Mouse (Mus musculus) heart, embryonic 11.5 days (tissue): ENCODE data around the gene Sumf1. TPM values are rescaled to one million over a fixed set of nuclear protein-coding genes. Genes with fewer than 3 reads are reported as not detected.

Source experiments
- ATAC-seq: fragments of 200-750 bp; cut with Nextera tagmentation; replicated peaks from 2 replicates; pipeline ENCODE4 v1.8.0; 2017; ENCODE audit warnings: moderate library complexity; ENCODE audit not compliant: insufficient number of reproducible peaks, low FRiP score, low TSS enrichment
- H3K27ac ChIP-seq: fragments of 300-500 bp; sonication (generic); 2 replicates; pipeline ENCODE4 v1.5.1; 2014; ENCODE audit warnings: mild to moderate bottlenecking, low read depth, low read length
- H3K27me3 ChIP-seq: fragments of 300-500 bp; sonication (generic); 2 replicates; pipeline ENCODE4 v1.6.1; 2014; ENCODE audit warnings: mild to moderate bottlenecking, low read length, mixed read lengths; ENCODE audit not compliant: control insufficient read depth, insufficient read depth
- H3K36me3 ChIP-seq: fragments of 300-500 bp; sonication (generic); 2 replicates; pipeline ENCODE4 v1.6.1; 2014; ENCODE audit warnings: mild to moderate bottlenecking, low read length, moderate library complexity, mixed read lengths; ENCODE audit not compliant: control insufficient read depth, insufficient read depth
- H3K4me1 ChIP-seq: fragments of 300-500 bp; sonication (generic); 2 replicates; pipeline ENCODE4 v1.6.1; 2014; ENCODE audit warnings: low read length; ENCODE audit not compliant: control insufficient read depth, insufficient read depth
- H3K4me2 ChIP-seq: fragments of 300-500 bp; sonication (generic); 2 replicates; pipeline ENCODE4 v1.6.1; 2014; ENCODE audit warnings: mild to moderate bottlenecking, moderate library complexity
- H3K4me3 ChIP-seq: fragments of 300-500 bp; sonication (generic); 2 replicates; pipeline ENCODE4 v1.5.1; 2014; ENCODE audit warnings: low read depth, low read length
- H3K9ac ChIP-seq: fragments of 300-500 bp; sonication (generic); 2 replicates; pipeline ENCODE4 v1.6.1; 2014; ENCODE audit warnings: mild to moderate bottlenecking, low read depth, low read length, moderate library complexity
- H3K9me3 ChIP-seq: fragments of 300-500 bp; sonication (generic); replicated peaks from 2 replicates; pipeline ENCODE4 v1.6.1; 2016; ENCODE audit warnings: low read length; ENCODE audit not compliant: control insufficient read depth
- WGBS: fragments of 180-500 bp; shearing (Covaris S2); extraction: QIAGEN DNeasy Blood & Tissue Kit; methylation state at CpG from one replicate; pipeline ENCODE4 v1.1.7; 2014; ENCODE audit not compliant: insufficient replicate concordance; 5-methylcytosine and 5-hydroxymethylcytosine counted together
- polyA plus RNA-seq: library from polyadenylated mRNA; unstranded; fragments of >200 nt; fragmentation: Nextera tagmentation; extraction: Ambion mirVana; gene quantifications from 2 replicates; pipeline ENCODE4 v1.2.1, GENCODE M21; 2014

Gene Sumf1
- polyA plus RNA-seq, 1 experiment from 2014 or later, result 18.1 TPM

- 75% methylated on average over 10 of the region's 10 CpGs for WGBS
- 0 out of 2 replicates have a peak, but pooled peaks have one; percentile 36 for ATAC-seq
- Histone ChIP-seq H3K27ac (peak overlapping the region; percentile 42; the same call in 1 of the 2 replicates), H3K9me3 (no peaks in the 10 kb centered on the region), H3K4me2 (no peak overlapping the region), H3K4me1 (peaks cover 16% of the 10 kb centered on the region), H3K36me3 (no peaks in the 10 kb centered on the region), H3K4me3 (no peak overlapping the region), H3K9ac (no peak overlapping the region), H3K27me3 (no peaks in the 10 kb centered on the region)
Observed at GRCm38 (mm10) chr6:108101936-108102830, 83.2 kb downstream of the Sumf1 start.

- Histone ChIP-seq H3K4me1 (peaks cover 12% of the 10 kb centered on the region), H3K9me3 (no peaks in the 10 kb centered on the region), H3K27me3 (no peaks in the 10 kb centered on the region), H3K9ac (0 out of 2 replicates have a peak overlapping the region, but pooled peaks have one; percentile 8), H3K36me3 (no peaks in the 10 kb centered on the region), H3K27ac (no peak overlapping the region), H3K4me3 (no peak overlapping the region), H3K4me2 (0 out of 2 replicates have a peak overlapping the region, but pooled peaks have one; percentile 9)
- no peak for ATAC-seq
- WGBS, result 74% methylated on average over 3 of the region's 3 CpGs
Observed at GRCm38 (mm10) chr6:108098846-108099217, 86.5 kb downstream of the Sumf1 start.

DNA sequence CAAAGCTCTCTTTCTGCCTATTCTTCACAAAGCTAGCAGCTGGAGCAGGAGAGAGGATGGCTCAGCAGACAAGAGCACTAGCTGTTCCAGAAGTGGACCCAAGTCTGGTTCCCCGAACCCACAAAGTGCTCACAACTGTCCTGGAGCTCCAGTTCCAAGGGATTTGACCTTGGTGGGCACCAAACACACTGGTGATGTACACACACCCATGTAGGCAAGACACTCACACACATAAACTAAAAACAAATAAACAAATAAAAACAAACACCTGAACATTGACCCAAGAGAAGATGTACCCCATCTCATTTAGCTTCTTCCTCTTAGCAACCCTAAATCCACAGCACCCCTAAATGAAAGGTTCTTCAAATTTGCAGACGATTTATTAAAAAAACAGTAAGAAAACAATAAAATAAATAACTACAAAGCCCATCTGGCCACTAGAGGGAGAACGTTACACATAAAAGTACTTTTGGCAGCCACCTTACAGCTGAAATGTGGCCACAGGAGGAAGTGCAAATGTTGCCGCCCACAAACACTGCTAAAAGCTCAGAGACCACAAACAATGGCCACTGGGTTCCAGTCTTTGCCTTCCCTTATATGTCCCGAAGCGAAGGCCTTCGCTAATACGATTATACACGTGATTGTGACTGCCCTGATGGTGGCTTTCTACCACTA is 87.1 kb downstream of the Sumf1 start:
- no peak overlapping the region for H3K4me3 ChIP-seq
- 0 out of 2 replicates have a peak overlapping the region, but pooled peaks have one; percentile 8 for H3K9ac ChIP-seq
- H3K4me2 ChIP-seq, result 0 out of 2 replicates have a peak overlapping the region, but pooled peaks have one; percentile 9
- no peaks in the 10 kb centered on the region for H3K36me3 ChIP-seq
- 19% methylated on average over 9 of the region's 9 CpGs for WGBS
- H3K9me3 ChIP-seq, result no peaks in the 10 kb centered on the region
- peaks cover 8% of the 10 kb centered on the region; the same call in 1 of the 2 replicates for H3K4me1 ChIP-seq
- ATAC-seq, result no peak
- no peaks in the 10 kb centered on the region for H3K27me3 ChIP-seq
- no peak overlapping the region for H3K27ac ChIP-seq

GRCm38 (mm10) chr6:108095445-108095844 is 89.9 kb downstream of the Sumf1 start:
- Histone ChIP-seq H3K9me3 (no peaks in the 10 kb centered on the region), H3K4me1 (no peaks in the 10 kb centered on the region), H3K36me3 (no peaks in the 10 kb centered on the region), H3K4me3 (no peak overlapping the region), H3K9ac (no peak overlapping the region), H3K27me3 (no peaks in the 10 kb centered on the region), H3K4me2 (no peak overlapping the region), H3K27ac (no peak overlapping the region)
- WGBS, result 82% methylated on average over 5 of the region's 5 CpGs
- no peak for ATAC-seq

- Histone ChIP-seq H3K27ac (no peak overlapping the region), H3K27me3 (no peaks in the 10 kb centered on the region), H3K4me2 (no peak overlapping the region), H3K4me3 (no peak overlapping the region), H3K9me3 (no peaks in the 10 kb centered on the region), H3K36me3 (no peaks in the 10 kb centered on the region), H3K4me1 (no peaks in the 10 kb centered on the region), H3K9ac (no peak overlapping the region)
- WGBS, result 79% methylated on average over 3 of the region's 3 CpGs
- no peak for ATAC-seq
Observed at GRCm38 (mm10) chr6:108093449-108093848, 91.9 kb downstream of the Sumf1 start.

GRCm38 (mm10) chr6:108092646-108093045 is 92.7 kb downstream of the Sumf1 start:
- no peak overlapping the region for H3K9ac ChIP-seq
- no peaks in the 10 kb centered on the region for H3K4me1 ChIP-seq
- no peak overlapping the region for H3K27ac ChIP-seq
- ATAC-seq, result no peak
- H3K9me3 ChIP-seq, result no peaks in the 10 kb centered on the region
- WGBS, result 80% methylated on average over 3 of the region's 3 CpGs
- H3K4me2 ChIP-seq, result no peak overlapping the region
- H3K27me3 ChIP-seq, result no peaks in the 10 kb centered on the region
- no peaks in the 10 kb centered on the region for H3K36me3 ChIP-seq
- H3K4me3 ChIP-seq, result no peak overlapping the region

DNA sequence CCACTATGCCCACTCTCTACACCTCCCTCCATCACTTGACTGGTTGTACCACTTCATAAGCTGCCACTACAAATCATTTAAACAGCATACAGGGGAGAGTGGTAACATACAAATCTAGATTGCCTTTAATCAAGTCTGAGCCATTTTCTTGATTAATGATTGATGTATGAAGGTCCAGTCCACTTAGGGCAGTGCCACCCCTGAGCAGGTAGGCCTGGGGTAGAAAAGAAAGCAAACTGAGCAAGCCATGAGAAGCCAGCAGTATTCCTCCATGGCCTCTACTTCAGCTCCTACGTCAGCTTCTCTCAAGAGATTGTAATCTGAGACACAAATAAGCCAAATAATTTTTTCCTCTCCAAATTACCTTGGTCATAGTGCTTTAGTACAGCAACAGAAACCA is 94.1 kb downstream of the Sumf1 start:
- no peaks in the 10 kb centered on the region for H3K36me3 ChIP-seq
- no peak overlapping the region for H3K4me3 ChIP-seq
- H3K9ac ChIP-seq, result no peak overlapping the region
- H3K27ac ChIP-seq, result no peak overlapping the region
- H3K9me3 ChIP-seq, result no peaks in the 10 kb centered on the region
- no peak for ATAC-seq
- 73% methylated on average over 1 of the region's 1 CpGs for WGBS
- no peaks in the 10 kb centered on the region for H3K27me3 ChIP-seq
- H3K4me1 ChIP-seq, result no peaks in the 10 kb centered on the region
- H3K4me2 ChIP-seq, result no peak overlapping the region

- Histone ChIP-seq H3K4me3 (no peak overlapping the region), H3K27me3 (no peaks in the 10 kb centered on the region), H3K36me3 (peaks cover 5% of the 10 kb centered on the region; the same call in 1 of the 2 replicates), H3K4me2 (no peak overlapping the region), H3K27ac (no peak overlapping the region), H3K9me3 (no peaks in the 10 kb centered on the region), H3K4me1 (no peaks in the 10 kb centered on the region), H3K9ac (no peak overlapping the region)
- WGBS, result 91% methylated on average over 7 of the region's 7 CpGs
- no peak for ATAC-seq
Observed at GRCm38 (mm10) chr6:108075857-108076256, 109.5 kb downstream of the Sumf1 start.
